Mouse (Mus musculus) urinary bladder, postnatal 14 days (tissue): ENCODE results near the gene Srpk1.
A peak's percentile ranks its signal among the peaks of the same experiment; 100 is the strongest.

Experiments
- DNase-seq: peaks from one replicate; pipeline ENCODE4 v3.0.0; 2021; ENCODE audit warnings: low spot score

The Srpk1 gene

DNA sequence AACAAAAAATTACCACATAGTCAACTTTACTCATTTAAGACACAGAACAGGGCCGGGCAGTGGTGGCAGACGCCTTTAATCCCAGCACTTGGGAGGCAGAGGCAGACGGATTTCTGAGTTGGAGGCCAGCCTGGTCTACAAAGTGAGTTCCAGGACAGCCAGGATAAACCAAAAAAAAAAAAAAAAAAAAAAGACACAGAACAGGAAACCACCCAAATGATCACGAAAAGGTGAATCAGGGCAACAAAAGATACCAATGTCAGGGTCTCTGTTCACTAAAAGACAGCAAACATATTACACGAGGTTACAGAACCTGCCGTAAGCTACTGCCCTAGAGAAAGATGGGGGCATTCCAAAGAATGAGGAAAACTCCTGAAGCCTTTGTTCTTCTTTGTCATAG lies 9.4 kb downstream of the Srpk1 start:
- no peak for DNase-seq

DNA sequence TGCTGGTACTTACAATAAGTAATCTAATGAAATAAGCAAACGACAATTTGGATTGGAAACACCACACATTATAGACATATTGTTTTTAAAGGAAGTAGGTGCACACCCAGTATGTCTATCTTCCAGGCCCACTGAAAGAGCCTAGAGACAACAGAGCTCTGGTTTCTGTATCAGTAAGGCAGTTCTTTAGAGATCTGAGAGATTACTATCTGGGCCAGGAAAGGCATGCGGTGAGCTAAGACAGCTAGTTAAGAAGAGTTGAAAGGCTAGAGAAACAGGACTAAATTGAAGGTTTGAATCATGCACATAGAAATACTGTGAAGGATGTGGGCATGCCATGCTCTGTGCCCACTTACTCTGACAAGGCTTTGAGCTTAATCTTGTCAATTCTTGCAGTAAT lies 9.9 kb downstream of the Srpk1 start:
- no peak for DNase-seq

DNA sequence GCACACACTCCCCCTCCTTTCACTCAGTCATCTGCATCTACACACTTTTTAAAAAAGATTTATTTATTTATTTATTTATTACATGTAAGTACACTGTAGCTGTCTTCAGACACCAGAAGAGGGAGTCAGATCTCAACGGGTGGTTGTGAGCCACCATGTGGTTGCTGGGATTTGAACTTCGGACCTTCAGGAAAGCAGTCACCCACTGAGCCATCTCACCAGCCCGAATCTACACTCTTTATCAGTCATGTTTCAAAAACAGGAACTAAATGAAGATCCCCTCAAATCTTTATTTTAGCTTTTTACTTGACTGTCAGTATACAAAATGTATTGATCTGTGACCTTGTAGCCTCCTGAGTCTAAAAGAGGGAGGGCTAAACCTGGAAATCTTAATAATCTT lies 13.0 kb downstream of the Srpk1 start:
- no peak for DNase-seq

DNA sequence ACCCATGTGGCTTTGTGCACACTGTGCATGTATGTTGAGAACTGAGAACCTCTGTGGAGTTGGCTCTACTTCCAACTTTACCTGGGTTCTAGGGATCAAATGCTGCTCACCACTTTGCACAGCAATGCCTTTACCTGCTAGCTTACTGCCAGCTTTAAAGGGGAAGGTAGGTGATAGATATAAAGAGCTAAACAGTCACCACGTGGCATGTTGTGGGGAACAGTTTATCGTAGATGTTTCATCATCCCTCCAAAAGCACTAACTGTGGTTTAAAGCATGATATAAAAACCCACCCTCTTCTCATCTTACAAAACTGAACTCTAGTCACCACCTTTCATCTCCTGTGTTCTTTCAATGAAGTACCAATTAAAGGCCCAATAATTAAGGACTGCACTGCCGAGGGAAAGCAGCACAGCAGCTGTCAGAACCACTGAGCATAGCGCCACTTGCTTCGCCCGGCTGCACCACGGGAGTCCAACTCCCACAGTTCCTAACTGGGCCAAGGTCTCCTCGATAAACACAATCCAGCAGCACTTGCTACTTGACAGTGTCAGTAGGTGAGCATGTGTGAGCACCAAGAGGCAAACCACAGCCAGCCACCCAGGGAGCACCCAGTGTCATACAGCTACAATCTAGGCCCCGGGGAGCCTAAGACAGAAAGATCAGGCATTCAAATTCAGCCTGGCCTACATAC lies 20.8 kb downstream of the Srpk1 start:
- no peak for DNase-seq

DNA sequence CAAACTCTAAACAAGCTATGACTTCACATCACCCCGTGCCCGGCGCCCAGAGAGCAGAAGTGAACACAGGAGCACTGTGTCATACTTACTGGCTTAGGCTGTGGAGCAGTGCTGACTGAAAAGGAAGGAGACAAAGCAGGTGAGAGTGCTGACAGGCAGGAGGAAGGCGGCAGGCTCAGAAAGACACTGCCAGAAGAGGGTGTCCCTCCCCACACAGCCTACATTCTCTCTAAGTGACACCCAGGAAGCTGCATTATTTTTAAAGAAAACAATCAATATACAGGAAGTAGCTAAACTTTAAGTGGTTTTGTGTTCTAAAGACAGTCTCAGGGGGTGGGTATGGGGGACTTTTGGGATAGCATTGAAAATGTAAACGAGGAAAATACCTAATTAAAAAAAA lies 21.7 kb downstream of the Srpk1 start:
- DNase-seq: no peak

DNA sequence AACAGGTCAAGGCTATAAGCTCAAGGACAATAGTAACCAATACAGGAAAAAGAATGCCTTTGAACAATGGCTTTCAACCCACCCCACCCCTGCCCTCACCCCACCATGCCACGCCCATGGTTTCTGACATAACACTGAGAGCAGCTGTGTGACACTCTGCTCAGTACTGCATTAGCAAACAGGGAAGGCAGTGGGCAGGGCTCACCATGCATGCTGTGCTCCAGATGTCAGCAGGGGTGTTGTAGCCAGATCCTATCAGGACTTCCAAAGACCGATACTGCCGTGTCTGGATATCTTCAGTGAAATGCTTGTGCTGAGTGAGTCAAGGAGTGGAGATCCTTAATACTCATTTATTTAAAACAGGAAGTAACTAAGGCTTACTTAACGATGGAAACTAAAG lies 28.5 kb downstream of the Srpk1 start:
- no peak for DNase-seq

DNA sequence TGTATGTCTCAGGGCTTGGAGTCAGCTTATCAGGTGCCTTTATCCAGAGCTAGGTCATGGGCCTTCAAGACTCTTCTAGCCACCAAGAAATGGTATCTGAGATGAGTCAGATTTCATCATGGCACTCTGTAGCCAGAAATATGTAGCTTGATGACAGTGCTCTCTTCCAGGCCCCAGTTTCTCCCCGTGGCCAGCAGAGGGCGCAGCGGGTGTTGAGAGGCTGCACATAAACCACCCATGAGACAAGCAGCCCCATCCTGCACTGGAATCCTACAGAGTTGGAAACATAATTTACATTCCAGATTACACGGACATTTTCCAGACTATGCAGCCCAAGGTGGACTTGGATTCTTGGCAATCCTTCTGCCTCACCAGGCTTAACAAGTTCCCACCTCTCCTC lies 29.5 kb downstream of the Srpk1 start:
- peak; percentile 76 for DNase-seq

DNA sequence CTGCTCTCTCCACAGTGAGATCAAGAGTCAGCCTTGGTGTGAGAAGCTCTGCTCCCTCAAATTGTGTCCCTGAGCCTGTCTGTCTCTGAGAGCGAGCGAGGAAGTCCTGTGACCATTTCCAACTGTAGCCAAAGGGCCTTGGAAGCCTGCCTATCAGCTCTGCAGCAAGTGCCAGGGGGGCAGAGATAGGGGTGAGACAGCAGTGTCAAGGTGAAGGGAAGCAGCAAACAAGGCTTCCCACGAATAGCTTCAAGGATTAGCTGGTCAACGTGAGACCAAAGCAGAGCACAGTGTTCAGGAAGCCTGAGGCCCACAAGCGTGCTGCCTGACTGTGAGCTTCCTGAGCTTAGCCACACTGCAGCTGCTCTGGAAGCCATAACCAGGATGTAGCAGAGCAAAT lies 31.0 kb downstream of the Srpk1 start:
- no peak for DNase-seq

DNA sequence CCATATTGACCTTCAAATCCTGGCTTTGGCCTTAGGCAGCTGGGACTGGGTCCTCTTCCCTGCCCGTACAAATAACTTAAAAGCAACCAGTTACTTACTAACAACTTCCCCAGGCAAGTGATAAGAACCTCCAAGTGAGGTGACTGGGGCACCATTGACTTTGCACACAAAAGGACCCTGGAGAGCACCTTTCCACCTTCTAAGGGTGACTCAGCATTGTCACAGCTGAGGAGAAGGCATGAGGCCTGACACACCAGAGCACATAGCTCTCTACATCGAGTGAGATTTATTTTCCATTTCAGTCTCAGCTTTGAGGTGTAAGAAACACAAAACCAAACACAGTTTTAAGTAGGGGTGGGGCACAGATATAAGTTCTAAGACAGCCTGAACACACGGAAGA lies 31.9 kb downstream of the Srpk1 start:
- DNase-seq: no peak

DNA sequence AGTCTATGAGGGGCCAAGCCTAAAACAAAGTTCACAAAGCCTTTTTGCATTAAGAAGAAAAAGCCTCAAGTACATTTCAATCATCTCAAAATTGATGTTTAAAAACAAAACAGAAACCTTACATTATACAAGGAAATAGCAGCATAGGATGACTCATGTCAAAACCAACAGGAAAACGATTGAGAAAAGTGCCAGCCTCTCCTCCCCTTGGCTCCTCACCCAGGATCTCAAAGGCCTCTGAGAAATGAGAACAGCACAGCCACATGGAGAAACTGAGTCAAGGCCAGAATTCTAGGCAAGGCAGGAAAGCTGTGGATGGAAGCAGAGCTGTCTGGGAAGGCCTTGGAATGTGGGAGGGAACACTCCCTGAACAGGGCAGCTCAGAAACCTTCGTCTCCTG lies 33.9 kb downstream of the Srpk1 start:
- DNase-seq: no peak

DNA sequence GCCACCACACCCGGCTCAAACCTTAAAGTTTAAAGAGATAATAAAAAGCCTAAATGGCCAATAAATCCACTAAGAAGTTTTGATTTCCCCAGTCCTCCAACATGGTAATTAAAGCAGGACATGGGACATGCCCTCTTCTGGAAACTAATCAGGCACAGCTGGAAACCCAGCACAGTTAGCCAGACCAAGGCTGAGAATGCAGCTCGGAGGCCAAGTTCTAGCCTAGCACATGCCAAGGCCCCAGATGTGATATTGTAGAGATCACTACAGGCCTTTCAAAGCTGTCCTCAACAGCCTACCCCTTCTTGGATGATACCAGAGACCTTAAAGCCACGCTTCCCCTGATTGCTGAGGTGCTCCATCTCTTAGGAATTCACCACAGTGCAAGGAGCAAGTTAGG lies 36.0 kb downstream of the Srpk1 start:
- no peak for DNase-seq

DNA sequence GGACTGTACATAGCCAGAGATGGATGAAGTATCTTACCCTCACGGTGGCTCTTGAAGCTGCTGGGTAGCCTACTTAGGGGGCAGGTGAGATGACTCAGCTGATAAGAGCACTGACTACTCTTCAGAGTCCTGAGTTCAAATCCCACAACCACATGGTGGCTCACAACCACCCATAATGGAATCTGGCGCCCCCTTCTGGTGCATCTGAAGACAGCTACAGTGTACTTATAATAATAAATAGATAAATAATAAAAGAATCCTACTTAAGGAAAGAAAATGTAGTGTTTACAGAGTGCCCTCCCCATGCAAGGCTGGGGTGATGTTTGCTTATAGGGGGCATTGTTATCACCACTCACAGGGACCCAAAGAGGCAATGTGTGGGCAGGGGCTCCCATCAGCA lies 41.5 kb downstream of the Srpk1 start:
- no peak for DNase-seq

DNA sequence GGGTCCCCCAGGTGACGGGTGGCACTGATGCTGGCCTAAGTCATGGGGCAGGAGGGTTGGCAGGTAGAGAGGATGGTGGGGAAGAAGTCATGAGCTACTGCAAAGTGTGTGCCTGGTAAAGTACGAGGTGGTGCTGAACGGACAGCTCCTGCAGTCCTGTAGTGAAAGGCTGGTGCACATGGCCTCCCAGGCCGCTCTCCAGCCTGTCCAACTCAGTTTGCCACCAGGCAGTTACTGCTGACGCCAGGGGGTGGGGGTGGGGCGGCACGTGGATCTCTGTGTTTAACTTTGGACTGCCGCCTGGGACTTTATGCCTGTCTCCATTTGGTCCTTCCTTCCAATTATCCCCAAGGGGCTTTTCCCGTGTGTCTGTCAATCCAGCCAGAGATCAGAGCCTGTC lies 42.1 kb downstream of the Srpk1 start:
- peak; percentile 74 for DNase-seq

DNA sequence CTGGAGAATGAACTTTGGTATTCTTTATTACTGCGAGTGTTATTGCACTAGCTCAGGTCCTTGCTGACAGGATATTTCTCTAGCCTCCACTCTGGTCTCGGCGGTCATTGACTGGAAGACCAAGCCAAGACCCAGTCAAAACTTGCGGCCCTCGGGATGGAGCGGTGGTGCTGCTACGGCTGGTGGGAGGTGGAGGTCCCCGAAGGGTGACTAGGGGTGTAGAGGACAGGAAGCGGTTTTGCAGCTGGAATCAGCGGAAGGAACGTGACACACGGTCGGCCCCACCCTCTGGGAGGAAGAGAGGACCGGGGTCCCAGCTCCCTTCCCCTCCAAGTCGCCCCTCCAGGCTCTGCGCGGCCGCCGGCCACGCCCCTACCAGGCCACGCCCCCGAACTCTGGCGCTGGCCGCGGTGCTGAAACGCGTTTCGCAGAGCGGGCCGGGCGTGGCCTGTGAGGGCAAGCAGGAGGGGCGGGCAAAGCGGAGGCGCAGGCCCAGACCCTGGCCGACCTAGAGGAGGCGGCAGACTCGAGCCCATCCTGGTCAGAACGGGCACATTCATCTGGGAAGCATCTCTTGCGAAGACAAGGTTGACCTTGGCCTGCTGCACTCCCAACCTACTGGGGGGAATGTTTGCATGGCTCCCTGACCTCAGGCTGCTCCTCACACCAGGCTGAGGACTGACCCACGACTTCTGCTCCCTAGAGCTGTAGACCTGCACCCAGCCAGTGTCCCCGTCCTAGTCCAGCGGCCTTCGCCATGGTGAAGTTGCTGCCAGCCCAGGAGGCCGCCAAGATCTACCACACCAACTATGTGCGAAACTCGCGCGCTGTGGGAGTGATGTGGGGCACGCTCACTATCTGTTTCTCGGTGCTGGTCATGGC lies 47.0 kb downstream of the Srpk1 start, which contains the start of gene Lhfpl5:
Lhfpl5 (plus strand) TSS at position 398 of the 882 bp plus-strand sequence.
- peak; percentile 26 for DNase-seq

DNA sequence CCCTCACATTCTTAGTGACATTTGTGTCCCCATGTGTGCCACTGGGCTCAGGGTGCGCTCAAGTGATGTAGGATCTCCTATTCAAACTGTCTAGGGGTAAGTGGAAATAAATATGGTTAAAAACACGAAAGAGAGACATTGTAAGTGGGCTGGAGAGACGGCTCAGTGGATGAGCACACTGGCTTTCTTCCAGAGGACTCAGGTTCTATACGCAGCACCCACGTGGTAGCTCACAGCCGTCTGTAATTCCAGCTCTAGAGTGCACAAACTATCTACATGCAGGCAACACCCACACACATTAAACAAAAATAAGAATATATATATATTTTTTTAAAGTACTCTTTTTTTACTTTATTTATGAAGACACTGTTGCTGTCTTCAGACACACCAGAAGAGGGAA lies 49.6 kb downstream of the Srpk1 start:
- no peak for DNase-seq

DNA sequence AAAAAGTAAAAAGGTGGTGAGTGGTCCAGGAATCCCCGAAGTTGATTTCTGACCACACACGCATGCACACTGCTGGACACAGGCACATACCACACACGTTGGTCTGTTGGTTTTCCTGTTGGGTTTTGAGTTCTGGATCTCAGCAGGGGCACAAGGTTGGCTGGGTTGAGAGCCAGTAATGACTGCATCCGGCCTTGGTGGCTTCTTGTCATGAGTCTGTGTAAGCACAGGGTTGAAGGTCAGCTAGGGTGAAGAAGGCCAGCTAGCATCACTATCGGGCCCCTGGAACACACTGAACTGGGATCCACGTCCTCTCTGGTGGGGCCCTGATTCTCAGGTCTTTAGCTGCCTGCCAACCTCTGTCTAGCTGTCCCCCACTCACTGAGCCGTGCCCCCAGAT lies 50.0 kb downstream of the Srpk1 start:
- DNase-seq: no peak

DNA sequence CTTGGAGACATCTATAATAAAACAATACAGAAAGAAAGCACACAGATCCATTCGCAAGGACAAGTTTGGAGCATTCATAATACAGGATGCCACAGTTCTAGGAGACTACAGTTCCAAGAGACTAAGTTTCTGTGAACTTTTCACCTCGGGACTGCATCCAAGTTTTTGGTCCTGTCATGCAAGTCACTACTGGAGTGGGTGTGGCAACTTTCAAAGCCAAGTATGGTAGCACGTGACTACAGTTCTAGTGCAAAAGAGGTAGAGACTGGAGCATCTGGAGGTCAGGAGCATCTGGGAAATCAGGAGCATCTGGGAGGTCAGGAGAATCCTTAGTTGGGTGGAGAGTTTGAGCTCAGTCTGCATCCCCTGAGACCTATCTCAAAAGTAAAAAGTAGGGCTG lies 50.6 kb downstream of the Srpk1 start:
- DNase-seq: no peak

DNA sequence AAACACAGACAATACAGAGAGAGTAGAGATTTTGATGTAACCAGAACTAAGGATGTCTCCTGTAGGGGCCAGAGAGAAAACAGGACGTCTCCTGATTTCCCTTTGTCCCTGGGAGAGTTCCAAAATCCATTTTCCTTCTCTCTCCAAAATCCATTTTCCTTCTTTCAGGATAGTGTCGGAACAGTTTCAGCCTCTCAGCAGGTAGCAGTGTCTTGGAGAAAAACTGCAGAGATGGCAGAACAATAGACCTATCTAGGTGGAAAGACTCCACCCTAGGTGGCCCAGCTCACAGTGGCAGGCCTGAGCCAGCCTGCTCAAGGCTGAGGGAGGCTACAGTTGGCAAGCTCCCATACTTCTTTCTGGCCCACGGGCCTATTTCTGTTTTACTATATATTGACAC lies 55.0 kb downstream of the Srpk1 start:
- no peak for DNase-seq

DNA sequence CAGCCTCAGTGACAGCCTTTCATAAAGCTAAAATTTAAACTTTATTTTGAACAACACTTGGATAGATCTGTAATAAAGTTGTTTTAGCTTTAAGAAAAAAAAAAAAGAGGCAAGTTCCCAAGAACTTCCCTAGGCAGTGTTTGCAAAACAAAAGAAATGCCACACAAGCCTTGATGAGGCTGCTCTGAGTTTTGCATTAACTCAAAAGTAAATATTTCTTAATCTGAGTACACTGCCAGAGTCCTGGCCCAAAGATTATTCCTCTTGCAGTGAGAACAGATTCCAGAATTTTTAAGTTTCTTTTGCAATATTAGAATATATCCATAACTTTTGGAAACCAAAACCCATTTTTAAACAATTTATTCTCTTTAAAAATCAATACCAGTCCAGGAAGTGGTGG lies 57.3 kb downstream of the Srpk1 start:
- no peak for DNase-seq

DNA sequence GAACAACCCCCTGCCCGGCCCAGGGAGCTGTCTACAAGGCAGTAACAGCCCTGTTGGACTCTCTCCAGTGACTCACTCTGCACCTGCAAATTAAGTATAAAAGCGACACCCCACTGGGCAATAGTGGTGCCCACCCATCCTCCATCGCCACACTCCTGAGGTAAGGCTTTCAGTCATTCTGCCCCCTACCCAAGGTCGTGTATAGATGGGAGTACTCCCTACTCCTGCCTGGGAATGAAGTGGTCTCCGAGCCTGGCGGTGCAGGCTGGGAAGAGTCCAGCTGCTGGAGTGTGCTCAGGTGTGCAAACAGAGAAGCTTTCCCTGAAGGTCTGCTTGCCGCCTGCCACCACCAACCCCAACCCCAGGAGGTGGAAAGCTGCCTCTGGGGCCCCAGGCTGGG lies 60.9 kb downstream of the Srpk1 start:
- no peak for DNase-seq

DNA sequence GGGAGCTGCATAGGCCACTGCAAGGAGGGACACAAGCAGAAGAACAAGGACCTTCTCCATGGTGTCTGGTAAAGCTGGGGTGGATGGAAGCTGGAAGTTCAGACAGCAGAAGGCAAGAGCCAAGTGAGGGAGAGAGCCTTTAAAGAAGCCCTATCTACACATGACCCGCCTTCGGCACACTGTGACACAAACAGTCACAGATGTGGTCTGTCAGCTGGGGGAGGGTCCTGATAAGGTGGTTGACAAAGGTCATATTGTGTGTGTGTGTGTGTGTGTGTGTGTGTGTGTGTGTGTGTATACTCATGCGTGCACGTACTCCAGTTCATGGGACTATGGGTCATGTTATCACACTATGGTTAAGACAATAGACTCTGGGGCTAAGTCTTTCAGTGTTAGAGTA lies 61.9 kb downstream of the Srpk1 start, which contains the start of gene Clps:
Clps (minus strand) TSS at position 169 of the 400 bp plus-strand sequence.
- no peak for DNase-seq

DNA sequence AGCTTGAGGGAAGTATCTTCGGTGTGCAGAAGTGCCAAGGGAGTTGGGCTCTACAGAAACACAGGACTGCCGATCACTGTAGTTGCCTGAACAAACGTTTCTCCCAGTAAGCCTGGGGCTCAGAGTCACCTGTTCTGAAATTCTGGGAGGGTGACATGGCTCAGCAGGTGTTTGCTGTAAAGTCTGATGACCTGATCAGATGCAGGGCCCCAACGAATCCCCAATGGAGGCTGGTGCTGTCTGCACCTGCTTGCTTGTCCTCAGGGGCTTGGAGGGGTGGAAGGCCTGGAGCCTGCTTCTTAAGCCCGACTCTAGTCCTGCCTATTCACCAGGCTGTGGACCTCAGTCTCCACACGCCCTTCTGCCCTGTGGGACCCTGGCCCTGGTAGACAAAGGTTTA lies 64.7 kb downstream of the Srpk1 start:
- no peak for DNase-seq

DNA sequence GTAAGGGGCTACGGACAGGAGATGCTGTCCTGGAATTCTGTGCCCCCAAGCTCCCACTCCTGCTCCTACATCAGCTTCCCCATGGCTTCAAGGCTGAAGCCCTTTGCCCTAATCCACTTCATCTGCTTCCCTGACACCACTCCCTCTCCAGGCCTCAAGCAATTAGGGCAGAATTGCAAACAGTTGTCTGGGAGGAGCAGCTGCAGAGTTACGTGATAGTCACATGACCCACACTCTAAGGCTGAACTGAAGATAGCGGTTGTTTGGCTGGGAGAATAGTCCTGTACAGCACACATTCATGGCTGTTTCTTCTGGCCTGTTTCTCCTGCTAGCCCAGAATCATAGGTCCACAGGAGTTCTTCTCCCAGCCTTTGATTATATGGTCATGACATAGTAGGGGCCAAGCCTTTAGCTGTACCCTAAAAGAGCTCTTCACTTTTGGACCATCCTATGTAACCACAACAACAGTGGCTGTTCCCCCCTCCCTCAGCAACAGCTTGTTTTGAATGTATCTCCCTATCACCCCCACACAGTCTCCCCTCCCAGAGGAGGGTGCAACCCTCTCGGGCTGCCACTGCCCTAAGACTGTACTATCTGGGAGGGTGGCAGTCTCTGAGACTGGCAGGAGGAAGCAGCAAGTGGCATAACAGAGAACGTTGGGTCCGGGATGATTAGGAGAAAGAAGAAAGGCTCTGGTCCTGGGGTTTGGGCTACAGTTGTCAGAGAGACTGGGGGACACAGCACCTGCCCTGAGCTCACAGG lies 65.7 kb downstream of the Srpk1 start:
- DNase-seq: no peak
